Mouse (Mus musculus) hematopoietic stem cell, adult 5-6 weeks (primary cell): Measurements from ENCODE around the gene Tpst1. TPM values are rescaled to one million over a fixed set of nuclear protein-coding genes. Genes with fewer than 3 reads are reported as not detected.

Source experiments
- total RNA-seq: library from RNA; stranded (forward); fragments of 172-1452, 232-1000 nt; gene quantifications from 2 replicates; pipeline ENCODE4 v1.2.3, GENCODE M21; 2017

The Tpst1 gene
- total RNA-seq, 1 experiment from 2014 or later = 6.9 TPM

Other genes with a start within 250 kb of the Tpst1 start
- 21.5 and 29.5 TPM in 2 replicates for gene Sumf2, start 226.3 kb upstream of the Tpst1 start, total RNA-seq
- gene Chchd2, start 185.9 kb upstream of the Tpst1 start, total RNA-seq = 122 and 190 TPM in 2 replicates
- gene Zbed5, start 177.6 kb upstream of the Tpst1 start, total RNA-seq = 7.6 and 12.1 TPM in 2 replicates
- gene Phkg1, start 174.8 kb upstream of the Tpst1 start, total RNA-seq = 1.1 TPM in 1 of 2 replicates, not detected in the other
- gene Nupr1l, start 164.8 kb upstream of the Tpst1 start, total RNA-seq = 3.0 and 3.8 TPM in 2 replicates
- gene Vkorc1l1, start 131.4 kb upstream of the Tpst1 start, total RNA-seq = 29.8 and 31.8 TPM in 2 replicates
- 37.8 and 43.7 TPM in 2 replicates for gene Gusb, start 70.3 kb upstream of the Tpst1 start, total RNA-seq
- 27.1 and 29.8 TPM in 2 replicates for gene Asl, start 44.1 kb upstream of the Tpst1 start, total RNA-seq
- gene Crcp, start 44.0 kb upstream of the Tpst1 start, total RNA-seq = 38.3 and 49.5 TPM in 2 replicates
- 3.3 and 6.4 TPM in 2 replicates for gene Kctd7, start 71.5 kb downstream of the Tpst1 start, total RNA-seq
- gene Rabgef1, start 98.5 kb downstream of the Tpst1 start, total RNA-seq = 35.6 and 47.9 TPM in 2 replicates
- 40.9 and 43.5 TPM in 2 replicates for gene Tmem248, start 143.8 kb downstream of the Tpst1 start, total RNA-seq
- gene Sbds, start 182.2 kb downstream of the Tpst1 start, total RNA-seq = 86.6 and 133 TPM in 2 replicates
- 40.5 and 53.1 TPM in 2 replicates for gene Tyw1, start 182.3 kb downstream of the Tpst1 start, total RNA-seq